Comparison of ENCODE assay signal across 20 mouse cellular contexts in genomic region chr1:154096113-154096512, GRCm38 (mm10).
"Had no signal": no experiment of that assay in that cellular context is flagged by ENCODE, and none has a peak within 500 bp of the region (broad histone marks: within the 10 kb centered on the region; RNA-seq: fewer than 3 reads in every experiment).

No protein-coding gene starts in this region.

- H3K4me3 ChIP-seq: kidney, embryonic 15.5 days; liver, embryonic 13.5 days; midbrain, embryonic 12.5 days; midbrain, embryonic 15.5 days; neural tube, embryonic 12.5 days; neural tube, embryonic 15.5 days had no signal

- H3K4me1 ChIP-seq: kidney, embryonic 15.5 days; liver, embryonic 13.5 days; midbrain, embryonic 12.5 days; midbrain, embryonic 15.5 days; neural tube, embryonic 12.5 days; neural tube, embryonic 15.5 days had no signal

- DNase-seq: kidney, adult 8-10 months; kidney, postnatal 10 days; kidney, postnatal 4 days; layer of hippocampus, adult 9-11 months; liver, embryonic 13.5 days; lung, adult 2 months; lung, postnatal 14 days; lung, postnatal 4 days; right cerebral cortex, adult 18-20 months; right cerebral cortex, postnatal 14 days; right cerebral cortex, postnatal 4 days; thymus, adult 2 months; thymus, postnatal 14 days; thymus, postnatal 4 days had no signal

- H3K9me3 ChIP-seq: kidney, embryonic 15.5 days; liver, embryonic 13.5 days; midbrain, embryonic 12.5 days; midbrain, embryonic 15.5 days; neural tube, embryonic 12.5 days; neural tube, embryonic 15.5 days had no signal

- H3K36me3 ChIP-seq: kidney, embryonic 15.5 days; liver, embryonic 13.5 days; midbrain, embryonic 12.5 days; midbrain, embryonic 15.5 days; neural tube, embryonic 12.5 days; neural tube, embryonic 15.5 days had no signal

- H3K4me2 ChIP-seq: kidney, embryonic 15.5 days; liver, embryonic 13.5 days; midbrain, embryonic 12.5 days; midbrain, embryonic 15.5 days; neural tube, embryonic 12.5 days; neural tube, embryonic 15.5 days had no signal

- H3K27me3 ChIP-seq: kidney, embryonic 15.5 days; liver, embryonic 13.5 days; midbrain, embryonic 12.5 days; midbrain, embryonic 15.5 days; neural tube, embryonic 12.5 days; neural tube, embryonic 15.5 days had no signal

- ATAC-seq: midbrain, embryonic 15.5 days had no signal

- H3K9ac ChIP-seq: kidney, embryonic 15.5 days; liver, embryonic 13.5 days; midbrain, embryonic 12.5 days; midbrain, embryonic 15.5 days; neural tube, embryonic 12.5 days; neural tube, embryonic 15.5 days had no signal

- H3K27ac ChIP-seq: kidney, embryonic 15.5 days; liver, embryonic 13.5 days; midbrain, embryonic 12.5 days; midbrain, embryonic 15.5 days; neural tube, embryonic 12.5 days; neural tube, embryonic 15.5 days; stomach, postnatal 0 days had no signal
